Mouse (Mus musculus): ENCODE measurements around the gene Flywch2.
"Not testable (repeated sequence)": the region's sequence is repeated elsewhere in the genome, so short reads cannot be mapped to it uniquely, and the experiment has no call there.

Flywch2 gene

DNA sequence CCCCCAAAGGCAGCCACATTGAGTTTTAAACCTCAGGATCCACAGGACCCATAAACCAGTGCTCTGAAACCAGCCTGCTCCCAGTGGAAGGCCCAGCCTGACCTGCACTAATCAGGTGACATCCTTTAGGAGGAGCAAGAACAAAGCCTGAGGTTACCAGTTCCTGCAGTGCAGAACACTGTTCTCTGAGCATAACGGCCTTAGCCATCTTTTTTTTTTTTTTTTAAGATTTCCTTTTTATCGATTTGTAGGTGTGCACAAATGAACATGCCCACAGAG is 5.1 kb upstream of the Flywch2 start:
- no peak for DNase-seq (ENCODE audit: low read depth in 2 of 2, low spot score in 2 of 2)

- peak in 1 of 2 experiments; percentile 18 for DNase-seq (ENCODE audit: low read depth in 2 of 2, low spot score in 2 of 2)
These were observed 4.6 kb upstream of the Flywch2 start, which contains the start of gene Srrm2 for GRCm38 (mm10) chr17:23790269-23791078. Srrm2 (plus strand) TSS chr17:23790532.

- no peak for DNase-seq (ENCODE audit: low read depth in 2 of 2, low spot score in 2 of 2)
These were observed 3.9 kb upstream of the Flywch2 start for GRCm38 (mm10) chr17:23789749-23790268.

- DNase-seq (ENCODE audit: low read depth in 2 of 2, low spot score in 2 of 2), result no peak
These were observed 3.1 kb upstream of the Flywch2 start for GRCm38 (mm10) chr17:23788973-23789372.

DNA sequence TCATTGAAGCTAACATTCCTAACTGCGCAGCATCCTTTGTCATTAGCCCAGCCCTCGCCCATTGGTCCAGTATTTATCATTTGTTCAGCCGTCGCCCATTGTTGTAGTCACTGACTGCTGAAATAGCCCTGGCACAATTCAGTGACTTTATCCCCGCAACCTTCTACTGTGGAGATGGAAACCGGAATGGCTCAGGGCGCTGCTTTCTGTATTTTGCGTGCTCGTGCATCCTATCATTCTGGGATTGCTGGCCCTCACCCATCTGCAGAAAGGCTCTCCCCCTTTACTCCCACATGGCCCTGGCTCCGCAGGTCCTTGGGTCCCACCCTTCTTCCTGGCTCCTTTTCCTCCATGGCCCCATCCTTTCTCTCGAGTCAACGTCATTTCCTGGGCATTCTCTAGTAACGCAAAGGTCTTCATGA is 640 bp upstream of the Flywch2 start:
- DNase-seq (ENCODE audit: low read depth in 2 of 2, low spot score in 2 of 2), result no peak

- no peak for DNase-seq (ENCODE audit: low read depth in 2 of 2, low spot score in 2 of 2)
These were observed 2.5 kb downstream of the Flywch2 start for GRCm38 (mm10) chr17:23783352-23783751.

- DNase-seq (ENCODE audit: low read depth in 2 of 2, low spot score in 2 of 2), result no peak
These were observed 7.4 kb downstream of the Flywch2 start for GRCm38 (mm10) chr17:23778447-23778846.

DNA sequence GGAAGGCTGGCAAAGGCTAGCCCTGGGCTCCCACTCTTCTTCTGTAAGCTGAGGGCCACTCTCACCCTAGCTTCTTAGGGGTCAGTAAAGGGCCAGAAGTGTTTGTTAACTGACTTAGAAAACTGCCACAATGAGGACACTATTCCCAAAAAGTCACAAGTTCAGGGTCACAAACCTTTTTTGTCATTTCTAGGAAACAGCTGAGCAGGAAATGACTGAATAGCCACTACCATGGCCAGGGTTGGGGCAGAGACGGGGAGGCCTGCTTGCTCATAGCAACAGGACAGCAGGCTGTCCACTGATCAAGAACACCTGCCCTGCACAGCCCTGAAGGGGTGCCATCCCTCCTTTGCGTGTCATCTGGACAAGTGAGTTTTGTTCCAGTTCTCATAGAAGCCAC is 8.7 kb downstream of the Flywch2 start:
- no peak for DNase-seq (ENCODE audit: low read depth in 2 of 2, low spot score in 2 of 2)

- DNase-seq (ENCODE audit: low read depth in 2 of 2, low spot score in 2 of 2), result no peak
These were observed 9.7 kb downstream of the Flywch2 start for GRCm38 (mm10) chr17:23776216-23776615.

GRCm38 (mm10) chr17:23774090-23774489 is 11.8 kb downstream of the Flywch2 start:
- DNase-seq (ENCODE audit: low read depth in 2 of 2, low spot score in 2 of 2), result peak; percentile 83 to 86

GRCm38 (mm10) chr17:23773676-23774075 is 12.2 kb downstream of the Flywch2 start:
- no peak for DNase-seq (ENCODE audit: low read depth in 2 of 2, low spot score in 2 of 2)

DNA sequence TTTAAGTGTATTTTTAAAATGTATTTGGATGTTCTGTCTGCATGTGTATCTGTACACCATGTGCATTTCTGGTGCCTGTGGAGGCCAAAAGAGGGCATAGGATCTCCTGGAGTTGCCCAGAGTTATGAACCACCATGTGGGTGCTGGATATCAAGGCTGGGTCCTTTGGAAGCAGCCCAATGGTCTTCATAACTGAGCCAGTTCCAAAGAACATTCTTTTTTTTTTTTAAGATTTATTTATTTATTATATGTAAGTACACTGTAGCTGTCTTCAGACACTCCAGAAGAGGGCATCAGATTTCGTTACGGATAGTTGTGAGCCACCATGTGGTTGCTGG is 13.7 kb downstream of the Flywch2 start:
- not testable (repeated sequence) for DNase-seq (ENCODE audit: low read depth in 2 of 2, low spot score in 2 of 2)

DNA sequence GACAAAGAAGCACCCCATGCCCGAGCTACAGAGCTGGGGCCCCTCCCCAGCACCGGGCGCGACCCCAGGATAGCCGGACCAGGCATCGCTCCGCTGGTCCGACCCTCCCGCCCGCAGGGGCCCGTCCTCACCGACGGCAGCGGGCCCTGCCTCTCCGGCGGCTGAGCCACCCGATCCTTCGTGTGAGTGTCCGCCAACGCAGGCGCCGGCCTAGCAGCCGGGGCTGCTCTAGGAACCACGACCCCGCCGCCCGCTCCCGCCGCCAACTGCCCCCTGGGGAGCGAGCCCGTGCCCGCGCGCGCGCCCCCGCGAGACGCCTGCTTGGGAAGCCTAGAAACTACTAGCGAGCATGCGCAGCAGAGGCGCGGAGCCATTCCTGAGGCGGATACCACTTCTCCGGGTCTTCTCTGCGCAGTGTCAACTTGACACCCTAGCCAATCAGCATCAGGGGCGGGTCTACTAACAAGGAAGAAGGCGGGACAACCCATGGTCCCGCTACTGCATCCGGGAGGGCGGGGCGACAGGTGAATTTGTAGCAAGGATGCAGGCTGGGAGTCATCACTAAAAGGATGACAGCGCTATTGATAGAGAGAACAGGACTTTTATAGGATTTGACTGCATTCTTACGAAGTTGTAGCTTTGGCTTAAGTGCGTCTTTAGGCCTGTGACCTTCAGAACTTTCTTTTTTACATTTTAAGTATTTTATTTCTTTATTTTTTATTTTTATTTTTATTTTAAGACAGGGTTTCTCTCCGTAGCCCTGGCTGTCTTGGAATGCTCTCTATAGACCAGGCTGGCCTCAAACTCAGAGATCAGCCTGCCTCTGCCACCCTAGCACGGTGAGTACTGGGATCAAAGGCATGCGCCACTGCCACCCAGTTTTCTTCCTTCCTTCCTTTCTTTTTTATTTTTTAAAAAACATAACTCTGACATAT is 14.3 kb downstream of the Flywch2 start, which contains the start of gene Flywch1:
TSS of gene Flywch1 (minus strand) at position 319 of the 935 bp plus-strand sequence.
- peak; percentile 92 to 96 for DNase-seq (ENCODE audit: low read depth in 2 of 2, low spot score in 2 of 2)

GRCm38 (mm10) chr17:23770896-23771283 is 15.0 kb downstream of the Flywch2 start:
- DNase-seq (ENCODE audit: low read depth in 2 of 2, low spot score in 2 of 2), result no peak

DNA sequence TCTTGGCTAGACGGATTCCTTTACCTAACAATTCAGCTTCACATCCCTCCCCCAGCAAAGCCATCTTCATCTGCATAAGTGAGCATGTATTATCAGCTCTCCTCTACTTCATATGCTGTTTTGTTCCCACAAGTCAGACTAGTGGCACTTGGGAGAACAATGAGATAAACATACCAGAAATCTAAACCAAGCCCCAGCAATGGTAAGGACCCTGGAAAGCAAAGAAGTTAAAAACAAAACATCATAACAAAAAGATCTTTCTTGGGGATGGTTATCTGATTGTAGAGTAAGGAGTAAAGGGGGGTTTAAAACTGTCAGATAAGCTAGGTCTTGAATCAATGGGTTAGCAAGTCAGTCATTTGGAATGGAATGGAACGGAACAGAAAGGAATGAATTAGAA is 15.4 kb downstream of the Flywch2 start:
- DNase-seq (ENCODE audit: low read depth in 2 of 2, low spot score in 2 of 2), result no peak

- no peak for DNase-seq (ENCODE audit: low read depth in 2 of 2, low spot score in 2 of 2)
These were observed 22.9 kb downstream of the Flywch2 start for GRCm38 (mm10) chr17:23762976-23763375.

- DNase-seq (ENCODE audit: low read depth in 2 of 2, low spot score in 2 of 2), result no peak
These were observed 24.7 kb downstream of the Flywch2 start for GRCm38 (mm10) chr17:23761155-23761554.

DNA sequence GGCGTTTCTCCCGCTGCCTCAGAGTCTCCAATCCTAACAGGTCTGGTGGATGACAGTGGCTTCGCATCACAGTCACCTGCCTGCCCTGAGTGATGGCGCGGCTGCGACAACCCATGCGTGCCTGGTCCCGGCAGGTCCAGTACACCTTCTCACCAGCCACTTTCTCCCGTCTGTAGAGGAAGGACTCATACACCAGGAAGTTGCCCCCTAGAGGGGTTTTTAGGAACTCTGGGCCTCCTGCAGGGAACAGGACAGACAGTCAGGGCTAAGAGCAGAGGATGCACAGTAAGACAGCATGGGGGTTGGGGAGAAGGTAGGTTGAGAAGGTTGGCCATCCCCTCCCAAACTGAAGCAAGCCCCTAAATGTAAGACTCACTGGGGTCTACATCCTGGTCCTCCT is 25.6 kb downstream of the Flywch2 start:
- no peak for DNase-seq (ENCODE audit: low read depth in 2 of 2, low spot score in 2 of 2)

- DNase-seq (ENCODE audit: low read depth in 2 of 2, low spot score in 2 of 2), result no peak
These were observed 27.1 kb downstream of the Flywch2 start for GRCm38 (mm10) chr17:23758801-23759200.

DNA sequence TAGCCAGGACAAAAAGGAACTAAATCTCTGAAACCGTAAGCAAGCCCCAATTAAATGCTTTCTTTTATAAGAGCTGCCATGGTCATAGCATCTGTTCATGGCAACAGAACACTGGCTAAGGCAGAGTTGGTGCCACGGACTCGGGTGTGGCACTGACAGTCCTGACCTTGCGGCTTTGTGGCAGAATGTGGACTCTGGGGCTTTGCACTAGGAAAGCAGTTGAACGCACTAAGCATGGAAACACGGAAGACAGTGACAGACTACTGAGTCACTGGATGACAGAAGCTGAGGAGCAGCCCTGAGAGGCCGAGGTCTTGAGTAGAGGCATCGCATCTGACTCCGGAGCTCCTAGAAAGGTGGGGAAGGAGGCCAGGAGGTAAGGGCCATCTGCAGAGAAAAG is 28.3 kb downstream of the Flywch2 start:
- no peak for DNase-seq (ENCODE audit: low read depth in 2 of 2, low spot score in 2 of 2)

DNA sequence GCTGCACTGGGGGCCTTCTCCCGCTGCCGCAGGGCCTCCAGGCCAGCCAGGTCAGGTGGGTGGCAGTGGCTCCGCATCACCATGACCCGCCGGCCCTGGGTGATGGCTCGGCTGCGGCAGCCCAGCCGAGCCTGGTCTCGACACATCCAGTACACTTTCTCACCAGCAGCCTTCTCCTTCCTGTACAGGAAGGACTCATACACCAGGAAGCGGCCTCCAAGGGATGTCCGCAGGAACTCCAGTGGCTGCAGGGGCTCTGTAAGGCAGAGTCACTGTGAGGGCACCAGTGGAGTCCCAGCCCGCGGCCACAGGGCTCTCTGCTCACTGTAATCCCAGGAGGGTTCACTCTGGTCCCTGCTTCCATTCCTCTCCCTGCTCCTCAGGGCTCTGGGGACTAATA is 30.2 kb downstream of the Flywch2 start:
- no peak for DNase-seq (ENCODE audit: low read depth in 2 of 2, low spot score in 2 of 2)
